Mouse (Mus musculus) testis, adult 2 months (tissue): ENCODE results near the gene Irak4.

Experiments
- CTCF ChIP-seq: fragments of 200-500 bp; IDR thresholded peaks from 2 replicates; pipeline ENCODE4 v1.5.1; 2012; ENCODE audit warnings: low read depth, mild to moderate bottlenecking, inconsistent platforms, low read length, moderate library complexity; ENCODE audit not compliant: control insufficient read depth, insufficient read depth, insufficient replicate concordance
- POLR2A ChIP-seq: fragments of 200-500 bp; IDR thresholded peaks from 2 replicates; pipeline ENCODE4 v1.6.1; 2012; ENCODE audit warnings: low read depth, mild to moderate bottlenecking, inconsistent platforms, low read length, moderate library complexity; ENCODE audit not compliant: control insufficient read depth

- no peak for TF ChIP-seq CTCF
- no peak for TF ChIP-seq POLR2A
Measured at GRCm38 (mm10) chr15:94584738-94585137, 41.3 kb downstream of the Irak4 start.
